Mouse (Mus musculus) megakaryocyte-erythroid progenitor cell, adult 5-6 weeks (primary cell): ENCODE measurements around the gene Olfr1394. TPM values are rescaled to one million over a fixed set of nuclear protein-coding genes. Genes with fewer than 3 reads are reported as not detected.
"Not testable (repeated sequence)": the region's sequence is repeated elsewhere in the genome, so short reads cannot be mapped to it uniquely, and the experiment has no call there.

Experiments
- ATAC-seq: replicated peaks from 2 replicates; pipeline ENCODE4 v1.8.0; 2016; ENCODE audit warnings: mild to moderate bottlenecking, inconsistent platforms; ENCODE audit not compliant: severe bottlenecking, poor library complexity, low FRiP score, low TSS enrichment
- total RNA-seq, 2 experiments: library from RNA; stranded (forward) in 1 of 2; stranded (reverse) in 1 of 2; fragments of 200-1000, 215-1000 nt in 1 of 2; fragments of >200 nt in 1 of 2; fragmentation: Nextera tagmentation in 1 of 2; gene quantifications; 2 replicates each; pipeline ENCODE4 v1.2.3; 2014 to 2017

Gene Olfr1394
- total RNA-seq (2014; fragmentation: Nextera tagmentation) (not detected in 2 replicates), total RNA-seq (2017) (not detected in 2 replicates)

- no peak for ATAC-seq
These were observed at the start of gene Olfr1394 for GRCm38 (mm10) chr11:49154077-49154476. Gene Olfr1394, plus strand, starts transcription at chr11:49154377.

DNA sequence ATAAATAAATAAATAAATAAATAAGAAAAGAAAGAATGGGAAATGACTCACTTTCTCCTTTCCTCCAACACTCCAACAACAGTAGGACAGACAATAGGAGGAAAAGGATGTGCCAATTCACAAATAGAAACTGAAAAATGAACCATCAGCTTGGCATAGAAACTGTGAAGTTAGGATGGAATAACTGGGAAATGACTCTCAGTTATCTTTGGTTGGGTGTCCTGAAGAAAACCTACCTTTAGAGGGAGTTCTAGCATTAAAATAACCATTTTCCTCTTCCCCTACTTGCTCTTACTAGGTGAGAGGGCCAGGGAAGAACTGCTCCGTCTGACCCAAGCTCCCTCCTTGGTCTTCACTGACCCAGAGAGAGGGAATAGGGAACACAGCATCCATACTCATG is 48.4 kb upstream of the Olfr1394 start:
- ATAC-seq, result no peak

- ATAC-seq, result no peak
These were observed 46.3 kb upstream of the Olfr1394 start for GRCm38 (mm10) chr11:49107650-49108537.

DNA sequence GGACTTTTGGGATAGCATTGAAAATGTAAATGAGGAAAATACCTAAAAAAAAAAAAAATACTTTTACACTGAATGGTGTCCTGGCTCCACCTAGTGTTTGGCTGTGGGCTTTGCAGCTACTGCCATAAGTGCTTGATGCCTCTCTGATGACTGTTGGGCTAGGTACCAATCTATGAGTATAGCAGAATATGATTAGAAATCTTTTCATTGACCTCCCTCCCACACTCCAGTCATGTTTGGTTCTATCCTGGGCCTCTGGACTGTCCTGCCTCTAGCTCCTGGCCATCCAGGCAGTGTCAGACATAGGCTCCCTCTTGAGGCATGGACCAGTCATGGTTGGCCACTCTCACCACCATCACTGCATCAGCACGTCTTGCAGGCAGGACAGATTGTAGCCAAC is 45.3 kb upstream of the Olfr1394 start:
- ATAC-seq, result peak; percentile 72

- no peak for ATAC-seq
These were observed 43.2 kb upstream of the Olfr1394 start for GRCm38 (mm10) chr11:49111000-49111399.

GRCm38 (mm10) chr11:49112624-49113219 is 41.5 kb upstream of the Olfr1394 start:
- peak; percentile 78 for ATAC-seq

DNA sequence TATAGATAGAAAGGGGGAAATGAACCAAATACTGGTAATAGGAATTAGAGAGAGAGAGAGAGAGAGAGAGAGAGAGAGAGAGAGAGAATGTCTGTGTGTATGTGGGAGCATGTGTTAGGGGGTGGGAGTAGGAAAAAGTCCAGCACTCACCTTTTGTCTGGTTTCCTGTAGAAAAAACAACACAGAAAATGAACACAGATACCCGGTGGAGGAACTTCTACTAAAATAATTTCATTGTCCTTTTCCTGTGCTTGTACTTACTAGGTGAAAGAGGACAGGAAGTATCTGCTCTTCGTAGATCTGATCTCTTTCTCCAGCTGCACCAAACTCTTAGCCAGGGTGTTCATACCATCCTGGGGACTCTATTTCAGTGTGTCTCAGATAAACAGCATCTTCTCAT is 40.0 kb upstream of the Olfr1394 start:
- no peak for ATAC-seq

- ATAC-seq, result no peak
These were observed 39.4 kb upstream of the Olfr1394 start, which contains the start of gene Olfr1396 for GRCm38 (mm10) chr11:49114774-49115173. Gene Olfr1396, minus strand, starts transcription at chr11:49114874.

DNA sequence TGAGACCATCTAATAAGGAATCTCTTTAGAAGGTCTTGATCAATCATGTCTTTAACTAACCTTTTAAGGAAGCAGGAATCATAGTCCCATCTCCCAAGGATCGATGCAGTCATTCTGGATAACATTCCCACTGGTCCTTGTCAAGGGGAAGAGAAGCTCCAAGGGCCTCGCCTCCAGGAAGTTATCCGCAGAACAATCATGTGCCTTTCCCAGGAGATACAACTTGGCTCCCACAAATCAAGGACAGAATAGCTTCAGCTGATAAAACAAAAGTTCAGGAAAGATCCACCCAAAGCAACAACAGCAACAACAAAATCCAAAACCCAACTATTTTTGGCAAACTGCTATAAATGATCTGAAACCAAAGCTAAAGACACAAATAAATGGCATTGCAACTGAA is 34.5 kb upstream of the Olfr1394 start:
- ATAC-seq, result no peak

DNA sequence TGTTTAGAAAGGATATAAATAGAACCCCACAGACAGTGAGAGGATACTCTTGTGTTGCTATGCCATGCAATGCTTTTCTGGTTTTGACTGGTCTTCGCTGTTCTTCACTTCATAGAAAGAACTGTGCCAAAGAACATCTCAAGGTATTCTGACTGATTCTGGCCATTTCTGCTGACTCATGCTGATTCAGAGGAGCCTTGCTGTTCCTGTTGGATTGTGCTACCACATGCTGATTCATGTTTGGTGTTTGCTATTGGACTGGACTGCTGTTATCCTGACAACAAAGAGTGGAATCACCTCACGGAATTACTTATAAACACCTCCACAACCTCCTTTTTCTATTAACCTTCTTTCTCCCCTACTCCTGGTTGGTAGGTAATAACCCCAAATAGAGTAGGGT is 30.0 kb upstream of the Olfr1394 start:
- no peak for ATAC-seq

- no peak for ATAC-seq
These were observed 12.2 kb upstream of the Olfr1394 start, which contains the start of gene Olfr1395 for GRCm38 (mm10) chr11:49141974-49142373. Gene Olfr1395, plus strand, starts transcription at chr11:49142274.

DNA sequence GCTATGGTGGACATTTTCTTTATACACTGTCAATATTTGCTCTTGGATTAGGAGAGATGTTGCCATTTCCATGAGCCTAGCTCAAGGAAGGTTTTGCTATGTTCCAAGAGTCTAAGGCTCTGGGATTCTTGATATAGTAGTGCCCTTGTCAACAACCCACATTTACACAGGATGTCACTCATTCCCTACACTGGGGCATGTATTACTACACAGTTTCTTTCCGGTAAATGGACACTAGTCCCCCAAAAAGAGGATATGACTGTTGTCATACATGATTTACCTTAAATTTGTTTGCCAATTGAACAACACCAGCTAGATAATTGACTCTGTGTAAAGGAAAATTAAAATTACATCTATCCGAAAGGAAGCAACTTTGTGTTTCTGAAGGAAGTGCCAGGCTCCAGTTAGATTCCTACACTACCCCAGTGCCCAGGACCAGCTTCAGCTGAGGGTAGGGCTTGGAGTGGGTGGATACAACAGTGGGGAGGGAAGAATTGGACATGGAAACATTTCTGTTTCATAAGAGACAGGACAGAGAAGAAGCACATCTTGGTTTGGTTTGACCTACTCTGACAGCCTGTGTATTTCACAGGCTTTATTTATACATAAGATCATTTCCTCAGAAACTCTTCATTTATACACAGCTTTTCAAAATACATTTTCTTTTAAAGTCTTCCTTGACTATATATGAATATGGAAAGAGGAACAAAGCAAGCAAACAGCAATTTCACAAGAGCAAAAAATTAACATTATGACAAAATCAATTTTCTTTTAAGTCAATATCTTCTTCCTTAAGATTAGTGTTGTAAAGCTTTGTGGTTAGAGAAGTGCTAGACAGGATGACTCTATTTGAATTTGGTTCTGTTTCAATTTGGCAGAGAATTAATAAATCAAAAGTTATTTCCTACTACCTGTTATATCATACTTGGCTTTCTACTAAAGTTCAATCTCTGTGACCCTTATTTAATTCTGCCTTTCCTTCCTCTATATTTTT is 2.9 kb downstream of the Olfr1394 start:
- no peak for ATAC-seq

DNA sequence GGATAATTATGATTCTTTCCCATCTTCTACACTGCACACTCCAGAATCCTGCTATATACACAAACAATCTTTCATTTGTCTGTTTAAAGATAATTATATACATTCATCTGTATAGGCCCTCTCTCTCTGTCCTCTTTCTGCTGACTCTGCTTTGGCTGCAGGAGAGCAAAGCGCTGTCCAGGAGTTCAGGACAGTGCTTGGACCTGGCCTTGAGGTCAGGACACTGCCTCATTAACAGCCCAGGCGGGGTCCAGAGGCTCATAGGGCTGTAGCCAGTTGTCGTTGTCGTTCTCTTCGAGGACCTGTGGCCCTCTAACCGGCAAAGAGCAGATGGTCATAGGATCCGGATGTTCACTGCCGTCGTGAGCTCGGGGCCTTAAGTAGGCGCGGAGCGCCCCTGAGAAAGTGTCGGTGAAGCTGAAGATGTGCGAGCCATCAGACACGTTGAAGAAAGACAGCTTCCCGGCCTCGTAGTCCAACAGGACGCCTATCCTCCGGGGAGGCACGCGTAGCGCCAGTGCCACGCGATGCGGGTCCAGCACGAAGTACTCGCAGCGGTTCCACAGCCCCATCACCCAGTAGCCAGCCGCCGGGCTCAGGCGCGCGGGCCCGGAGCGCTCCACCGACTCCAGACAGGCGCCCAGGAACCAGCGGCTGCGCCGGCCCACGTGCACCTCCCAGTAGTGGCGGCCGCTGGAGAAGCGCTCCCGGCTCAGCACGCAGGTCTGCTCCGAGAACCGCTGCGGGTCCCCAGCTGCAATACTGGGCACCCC is 14.8 kb downstream of the Olfr1394 start:
- ATAC-seq, result peak; percentile 60

GRCm38 (mm10) chr11:49170576-49170975 is 16.4 kb downstream of the Olfr1394 start:
- no peak for ATAC-seq

GRCm38 (mm10) chr11:49175345-49175744 is 21.2 kb downstream of the Olfr1394 start:
- peak; percentile 60 for ATAC-seq

- ATAC-seq, result not testable (repeated sequence)
These were observed 22.0 kb downstream of the Olfr1394 start for GRCm38 (mm10) chr11:49176047-49176779.

DNA sequence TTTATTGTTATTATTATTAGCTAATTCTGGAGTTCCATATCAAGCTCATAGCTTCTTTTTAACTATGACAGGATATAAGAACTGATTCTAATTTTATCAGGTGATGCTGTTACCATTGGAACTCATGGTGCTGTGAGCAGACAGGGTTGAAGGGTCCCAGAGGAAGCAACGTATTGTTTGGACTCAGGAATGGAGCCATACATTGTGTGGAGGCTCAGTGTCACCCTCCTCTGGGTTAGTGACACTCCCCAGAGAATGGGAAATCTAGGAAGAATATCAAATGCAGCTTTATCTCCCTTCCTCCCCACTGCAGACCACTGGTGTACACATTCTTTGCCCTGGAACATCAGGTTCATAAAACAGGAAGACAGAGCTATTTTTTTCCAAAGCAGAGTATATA is 29.0 kb downstream of the Olfr1394 start:
- no peak for ATAC-seq

GRCm38 (mm10) chr11:49186452-49186851 is 32.3 kb downstream of the Olfr1394 start:
- no peak for ATAC-seq
